Mouse (Mus musculus) mesoderm, embryonic 11.5 days (tissue): Measurements from ENCODE around the gene Cog1.

Source experiments
- DNase-seq: peaks from one replicate; pipeline ENCODE4 v3.0.0-alpha.2; 2012; ENCODE audit warnings: low read depth, low spot score

The Cog1 gene

DNA sequence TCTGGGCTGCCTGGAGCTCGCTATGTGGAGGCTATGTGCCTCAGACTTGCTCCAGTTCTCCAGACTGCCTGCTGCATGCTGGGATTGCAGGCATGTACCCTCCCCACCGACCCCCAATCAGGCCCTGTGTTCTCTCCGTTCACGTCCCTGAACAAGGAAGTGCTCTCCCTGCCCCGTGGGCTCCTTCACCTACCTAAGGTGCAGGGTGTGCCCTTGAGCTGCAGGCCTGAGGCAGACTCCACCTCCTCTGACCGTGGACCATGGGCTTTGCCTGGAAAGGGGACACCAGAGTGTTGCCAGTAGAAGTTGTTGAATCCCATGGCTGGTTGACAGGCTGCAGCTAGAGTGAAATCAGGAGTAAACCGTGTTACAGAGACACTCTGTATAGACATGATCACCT, 50.7 kb downstream of the Cog1 start:
- DNase-seq: no peak

DNA sequence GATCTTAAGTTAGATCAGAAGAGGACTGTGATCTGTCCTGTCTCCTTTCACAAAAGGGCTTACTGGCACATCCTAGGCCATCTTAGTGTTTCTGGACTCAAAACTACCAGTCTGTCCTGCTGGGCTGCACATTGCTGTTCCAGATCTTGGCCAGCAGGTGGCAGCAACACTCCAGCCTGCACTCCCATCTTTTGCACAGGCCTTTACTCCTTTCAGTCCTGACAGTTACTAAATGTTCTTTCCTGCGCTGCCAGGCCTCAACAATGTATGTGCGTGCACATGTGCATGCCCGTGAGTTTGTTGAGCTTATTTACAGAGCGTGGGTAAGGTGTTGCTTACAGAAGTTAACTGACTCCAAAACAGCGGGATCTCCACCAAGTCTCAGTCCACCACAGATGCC, 54.8 kb downstream of the Cog1 start:
- DNase-seq: peak; percentile 81

DNA sequence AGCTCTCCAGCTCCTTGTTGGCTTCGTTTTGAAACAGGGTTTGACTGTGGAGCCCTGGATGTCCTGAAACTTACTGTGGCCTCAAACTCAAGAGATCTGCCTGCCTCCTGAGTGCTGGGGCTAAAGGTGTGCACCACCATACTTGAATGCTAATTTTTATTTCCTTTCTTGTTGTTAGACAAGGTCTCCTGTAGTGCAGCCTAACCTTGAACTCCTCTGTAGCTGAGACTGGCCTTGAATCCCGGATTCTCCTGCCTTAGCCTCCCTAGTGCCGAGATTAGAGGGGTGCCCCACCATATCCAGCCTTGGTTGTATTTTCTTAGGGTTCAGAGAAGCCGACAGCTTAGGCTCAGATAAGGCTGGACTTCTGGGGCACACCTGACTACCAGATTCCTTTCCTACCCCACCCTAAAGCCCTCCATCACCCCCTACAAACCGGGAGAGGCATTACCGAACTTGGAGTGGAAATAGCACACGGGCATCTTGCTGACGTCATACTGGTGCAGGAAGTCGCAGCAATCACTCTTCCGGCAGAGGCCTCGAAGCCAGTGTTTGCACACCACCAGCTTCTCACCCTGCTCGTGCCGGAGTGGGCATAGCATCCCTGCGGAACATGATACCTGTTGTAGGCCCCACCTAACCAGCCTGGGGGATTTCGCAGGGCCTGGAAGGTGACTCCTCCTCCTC, 57.1 kb downstream of the Cog1 start:
- no peak for DNase-seq

DNA sequence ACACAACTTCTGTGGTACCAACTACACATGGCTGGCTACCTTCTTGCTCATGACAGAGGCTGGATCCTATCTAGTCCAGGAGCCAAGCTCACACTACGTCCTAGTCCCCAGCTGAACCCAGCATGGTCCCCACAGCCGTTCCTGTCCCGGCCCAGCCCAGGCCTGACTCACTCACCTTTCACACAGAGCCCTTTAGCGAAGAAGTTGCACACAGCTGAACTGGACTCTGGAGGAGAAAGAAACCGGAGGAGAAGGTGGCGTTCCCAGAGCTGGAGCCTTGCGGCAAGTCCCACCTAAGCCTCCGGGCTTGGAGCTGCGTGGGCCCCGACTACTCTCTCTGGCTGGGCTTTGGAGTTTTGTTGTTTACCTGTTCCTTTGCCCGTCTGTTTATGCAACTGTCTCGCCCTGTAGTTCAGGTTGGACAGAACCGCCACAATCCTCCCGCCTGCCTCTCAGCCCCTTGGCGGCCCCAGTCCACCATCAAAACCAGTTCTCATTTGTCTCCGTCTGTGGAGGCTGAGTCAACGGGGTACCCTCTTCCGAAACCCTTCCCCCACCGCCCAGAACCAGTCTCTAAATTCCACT, 59.8 kb downstream of the Cog1 start:
- no peak for DNase-seq

DNA sequence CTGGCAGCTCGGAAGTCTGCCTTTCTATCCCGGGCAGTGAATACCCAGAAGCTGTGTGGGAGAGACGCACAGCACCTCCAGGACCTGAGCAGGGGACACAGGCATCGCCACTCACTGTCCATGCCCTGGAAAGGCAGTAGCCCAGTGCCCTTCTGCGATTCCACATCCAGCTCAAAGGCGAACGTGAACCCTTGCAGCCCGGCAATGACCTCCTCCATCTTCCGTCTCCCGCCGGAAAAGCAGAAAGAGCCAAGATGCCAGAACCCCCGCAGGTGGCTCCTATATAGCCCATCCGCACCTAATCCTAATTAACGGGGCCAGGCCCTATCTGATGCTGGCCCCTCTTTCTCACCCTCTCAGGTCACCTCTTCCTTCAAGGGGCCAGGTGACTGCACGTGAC, 60.3 kb downstream of the Cog1 start:
- DNase-seq: no peak

DNA sequence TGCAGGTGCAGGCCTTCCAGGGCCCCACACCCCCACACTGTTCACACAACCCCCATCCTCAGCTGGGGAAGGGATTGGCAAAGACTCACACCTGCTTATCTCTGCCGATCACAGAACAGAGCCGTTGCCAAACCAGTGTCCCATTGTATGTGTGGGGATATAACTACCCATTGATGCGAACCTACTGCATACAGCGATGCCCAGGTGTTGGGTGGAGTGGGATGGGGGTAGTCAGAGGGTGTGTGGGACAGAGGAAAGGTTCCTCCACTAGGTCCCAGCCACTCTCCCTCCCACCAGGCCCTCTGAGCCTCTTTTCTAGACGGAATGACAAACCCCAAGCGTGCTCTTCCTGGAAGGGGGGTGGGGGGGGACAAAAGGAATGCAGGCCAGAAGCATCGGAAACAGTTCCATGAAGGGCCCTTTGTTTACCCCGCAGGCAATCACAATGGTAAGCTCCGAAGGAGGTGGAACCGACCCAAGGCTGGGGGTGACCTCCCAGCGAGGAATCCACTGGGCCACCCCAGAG, 60.8 kb downstream of the Cog1 start, which contains the start of gene Cpsf4l:
Gene Cpsf4l, minus strand, starts transcription at position 287 of the 526 bp plus-strand sequence.
- DNase-seq: peak; percentile 77

DNA sequence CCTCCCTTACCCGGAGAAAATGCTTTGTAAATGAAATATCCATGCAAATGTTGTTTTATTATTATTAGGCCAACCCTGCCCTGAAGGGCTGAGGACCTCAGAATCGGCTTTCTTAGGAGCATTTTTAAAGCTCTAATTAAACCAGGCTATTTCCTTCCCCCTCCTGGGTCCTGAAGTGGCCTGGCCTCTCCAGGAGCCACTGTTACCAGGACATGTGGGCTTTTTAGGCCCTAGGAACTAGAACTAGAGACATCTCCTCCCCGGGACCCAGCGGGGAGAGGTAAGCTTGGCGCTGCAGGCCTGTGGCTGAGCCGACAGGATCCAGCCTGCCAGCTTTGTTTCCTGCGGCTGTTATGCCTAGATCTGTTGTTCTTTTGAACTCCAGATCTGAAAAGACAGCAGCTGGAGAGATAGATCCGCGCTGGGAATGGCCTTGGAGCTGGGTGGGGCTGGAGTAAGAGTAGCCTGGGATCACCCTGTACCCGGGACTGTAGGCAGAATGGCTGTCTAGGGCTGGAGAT, 61.3 kb downstream of the Cog1 start:
- DNase-seq: no peak

DNA sequence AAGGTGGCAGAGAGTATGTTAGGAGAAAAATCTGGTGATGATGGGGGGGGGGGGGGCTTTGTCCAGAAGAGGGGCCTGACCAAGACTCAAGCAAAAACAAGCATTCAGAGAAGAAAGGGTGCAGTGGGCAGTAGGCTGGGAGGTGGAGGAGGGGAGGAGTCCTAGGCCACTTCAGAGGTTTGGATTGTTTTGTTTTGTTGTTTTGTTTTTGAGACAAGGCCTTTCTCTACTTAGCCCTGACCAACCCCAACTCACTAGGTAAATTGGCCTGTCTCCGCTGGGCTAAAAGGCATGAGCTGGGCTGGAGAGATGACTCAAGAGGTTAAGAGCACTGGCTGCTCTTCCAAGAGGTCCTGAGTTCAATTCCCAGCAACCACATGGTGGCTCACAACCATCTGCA, 62.1 kb downstream of the Cog1 start:
- no peak for DNase-seq

DNA sequence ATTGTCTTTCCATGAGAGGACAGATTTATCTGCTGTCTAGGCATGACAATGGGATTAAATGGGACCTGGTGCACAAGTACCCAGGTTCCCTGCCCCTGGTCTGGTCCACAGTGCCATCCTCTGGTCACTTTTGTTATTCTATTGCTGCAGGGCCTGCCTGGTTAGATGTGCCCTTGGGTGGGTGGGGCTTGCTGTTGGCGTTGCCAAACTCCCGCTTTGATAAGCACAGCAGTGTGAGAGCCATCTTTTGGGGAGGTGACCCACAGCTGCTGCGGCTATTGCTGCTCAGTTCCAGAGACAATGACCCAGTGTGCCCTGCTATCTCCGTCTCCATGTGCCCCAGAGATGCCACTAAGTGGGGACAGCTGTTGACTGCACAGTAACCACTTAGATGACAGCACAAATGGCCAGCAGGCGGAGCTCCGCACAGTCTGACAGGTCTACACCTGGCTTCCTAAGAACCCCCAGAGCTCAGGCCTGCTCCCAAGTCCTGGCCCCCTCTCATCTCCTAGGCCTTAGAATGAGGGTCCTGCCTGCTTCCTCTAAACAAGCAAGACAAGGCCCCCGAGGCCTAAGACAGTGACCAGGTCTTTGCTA, 66.2 kb downstream of the Cog1 start:
- no peak for DNase-seq

DNA sequence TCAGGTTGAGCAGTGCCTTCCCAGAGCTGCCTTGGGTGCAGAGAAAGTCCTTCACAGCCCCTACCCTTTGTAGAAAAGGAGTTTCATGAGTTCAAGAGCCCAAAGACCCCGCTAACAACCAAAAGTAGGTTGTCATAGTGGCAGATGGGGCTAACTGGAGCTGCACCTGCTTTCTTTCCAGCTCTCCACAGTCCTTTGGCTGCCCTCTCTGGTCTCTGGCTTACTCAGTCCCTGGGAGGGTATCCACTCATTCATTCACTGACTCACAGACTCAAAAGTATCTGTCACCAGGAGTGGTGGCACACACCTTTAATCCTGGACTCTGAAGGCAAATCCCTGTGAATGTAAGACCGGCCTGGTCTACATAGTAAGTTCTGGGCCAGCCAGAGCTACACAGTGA, 67.2 kb downstream of the Cog1 start:
- no peak for DNase-seq
